Mouse (Mus musculus): ENCODE results near the gene Cyb5r4. TPM values are rescaled to one million over a fixed set of nuclear protein-coding genes. Genes with fewer than 3 reads are reported as not detected.
"Not testable (repeated sequence)": the region's sequence is repeated elsewhere in the genome, so short reads cannot be mapped to it uniquely, and the experiment has no call there.

Cyb5r4 gene
- polyA plus RNA-seq, 1 experiment from 2014 or later = 38.6 TPM

DNA sequence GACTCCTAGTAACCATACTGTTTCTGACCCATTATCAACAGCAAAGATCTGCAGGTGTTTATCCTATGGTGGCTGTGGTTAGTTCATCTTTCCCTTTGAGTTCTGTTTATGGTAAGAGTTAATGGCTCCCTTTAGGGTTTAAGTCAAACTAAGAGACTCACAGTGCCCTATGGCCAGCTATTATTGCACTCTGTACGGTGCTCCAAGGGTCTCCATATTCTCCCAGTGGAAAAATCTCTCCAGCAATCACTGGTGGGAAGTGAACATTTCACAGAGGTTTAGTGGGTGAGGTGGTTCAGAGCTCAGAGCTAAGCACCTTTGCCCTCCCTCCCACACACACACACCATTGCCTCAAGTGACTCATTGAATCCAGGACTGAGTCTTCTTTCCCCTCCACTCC lies 94.2 kb downstream of the Cyb5r4 start:
- Histone ChIP-seq H3K4me3 (ENCODE audit: low read depth, low read length) (no peak overlapping the region), H3K4me2 (replicated peaks; ENCODE audit: low read depth) (no peak overlapping the region), H3K36me3 (ENCODE audit: control insufficient read depth, insufficient read depth, low read length) (no peaks in the 10 kb centered on the region), H3K27me3 (ENCODE audit: control insufficient read depth, insufficient read depth, low read length) (no peaks in the 10 kb centered on the region), H3K9ac (ENCODE audit: low read length) (no peak overlapping the region), H3K4me1 (replicated peaks; ENCODE audit: control insufficient read depth, insufficient read depth) (no peaks in the 10 kb centered on the region), H3K9me3 (ENCODE audit: control insufficient read depth, low read length) (no peaks in the 10 kb centered on the region), H3K27ac (replicated peaks) (no peak overlapping the region)
- TF ChIP-seq EP300 (optimal IDR thresholded peaks at IDR 0.05) (no peak), CTCF (IDR thresholded peaks at IDR 0.05; ENCODE audit: low read depth) (no peak)
- WGBS = 65% methylated on average over 1 of the region's 1 CpGs
- DNase-seq (ENCODE audit: low spot score) (no peak), ATAC-seq (ENCODE audit: low FRiP score, low TSS enrichment) (no peak)

- Histone ChIP-seq H3K9me3 (ENCODE audit: control insufficient read depth, low read length) (no peaks in the 10 kb centered on the region), H3K4me1 (replicated peaks; ENCODE audit: control insufficient read depth, insufficient read depth) (no peaks in the 10 kb centered on the region), H3K9ac (ENCODE audit: low read length) (no peak overlapping the region), H3K27me3 (ENCODE audit: control insufficient read depth, insufficient read depth, low read length) (no peaks in the 10 kb centered on the region), H3K27ac (replicated peaks) (no peak overlapping the region), H3K4me3 (ENCODE audit: low read depth, low read length) (no peak overlapping the region), H3K4me2 (replicated peaks; ENCODE audit: low read depth) (no peak overlapping the region), H3K36me3 (ENCODE audit: control insufficient read depth, insufficient read depth, low read length) (no peaks in the 10 kb centered on the region)
- ATAC-seq (ENCODE audit: low FRiP score, low TSS enrichment) (no peak), DNase-seq (ENCODE audit: low spot score) (no peak)
- 59% methylated on average over 3 of the region's 3 CpGs for WGBS
- TF ChIP-seq CTCF (IDR thresholded peaks at IDR 0.05; ENCODE audit: low read depth) = no peak
- TF ChIP-seq EP300 (optimal IDR thresholded peaks at IDR 0.05) = no peak
Measured at GRCm38 (mm10) chr9:87118996-87119395, 97.2 kb downstream of the Cyb5r4 start.

DNA sequence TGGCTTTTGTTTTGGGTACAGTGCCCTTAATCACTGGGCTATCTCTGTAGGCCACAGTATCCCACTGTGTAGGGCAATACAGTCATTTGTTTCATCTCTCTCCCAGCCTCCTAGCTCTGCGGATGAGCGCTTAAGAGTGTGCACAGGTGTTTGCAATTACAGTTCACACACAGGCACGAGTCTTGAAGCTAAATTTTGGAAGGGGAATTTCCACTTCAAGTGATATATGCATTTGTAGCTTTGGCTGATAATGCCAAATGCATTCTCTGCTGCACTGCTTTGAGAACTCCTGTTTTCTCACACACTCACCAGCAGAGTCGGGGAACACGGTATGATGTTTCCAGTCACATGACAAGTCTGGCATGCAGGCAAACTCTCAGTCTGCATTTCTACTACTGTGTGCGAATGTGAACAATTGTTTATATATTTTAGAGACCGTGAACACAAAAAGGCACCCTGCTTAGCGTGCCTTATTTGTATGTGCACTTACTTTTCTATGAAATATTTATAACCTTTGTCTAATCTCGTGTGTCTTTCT lies 100.2 kb downstream of the Cyb5r4 start:
- WGBS = 50% methylated on average over 9 of the region's 9 CpGs
- Histone ChIP-seq H3K4me2 (replicated peaks; ENCODE audit: low read depth) (no peak overlapping the region), H3K4me1 (replicated peaks; ENCODE audit: control insufficient read depth, insufficient read depth) (no peaks in the 10 kb centered on the region), H3K36me3 (ENCODE audit: control insufficient read depth, insufficient read depth, low read length) (no peaks in the 10 kb centered on the region), H3K9ac (ENCODE audit: low read length) (no peak overlapping the region), H3K9me3 (ENCODE audit: control insufficient read depth, low read length) (no peaks in the 10 kb centered on the region), H3K27me3 (ENCODE audit: control insufficient read depth, insufficient read depth, low read length) (no peaks in the 10 kb centered on the region), H3K27ac (replicated peaks) (no peak overlapping the region), H3K4me3 (ENCODE audit: low read depth, low read length) (no peak overlapping the region)
- ATAC-seq (ENCODE audit: low FRiP score, low TSS enrichment) (no peak), DNase-seq (ENCODE audit: low spot score) (no peak)
- no peak for TF ChIP-seq CTCF (IDR thresholded peaks at IDR 0.05; ENCODE audit: low read depth)
- TF ChIP-seq EP300 (optimal IDR thresholded peaks at IDR 0.05) = no peak

DNA sequence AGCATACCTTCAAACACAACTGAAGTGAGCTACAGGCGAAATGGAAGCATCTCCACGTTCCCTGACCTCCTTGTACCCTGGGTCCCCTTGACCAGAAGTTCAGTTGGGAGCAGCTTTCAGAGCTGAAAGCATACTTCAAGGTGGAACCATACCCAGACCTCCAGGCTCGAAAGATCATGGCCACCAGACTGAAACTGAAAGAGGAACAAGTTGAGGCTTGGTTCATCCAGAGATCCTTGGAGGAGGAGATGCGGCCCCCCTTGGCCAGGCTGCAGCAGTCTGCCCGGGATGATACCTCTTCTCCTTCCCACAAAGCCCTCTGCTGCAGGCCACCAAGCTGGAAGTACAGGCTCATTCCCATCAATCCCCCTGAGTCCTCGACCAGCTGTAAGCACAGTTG lies 105.2 kb downstream of the Cyb5r4 start:
- H3K9me3 ChIP-seq (ENCODE audit: control insufficient read depth, low read length); H3K27ac ChIP-seq (replicated peaks); ATAC-seq (ENCODE audit: low FRiP score, low TSS enrichment); H3K4me1 ChIP-seq (replicated peaks; ENCODE audit: control insufficient read depth, insufficient read depth); H3K9ac ChIP-seq (ENCODE audit: low read length); DNase-seq (ENCODE audit: low spot score); H3K36me3 ChIP-seq (ENCODE audit: control insufficient read depth, insufficient read depth, low read length); H3K4me3 ChIP-seq (ENCODE audit: low read depth, low read length); H3K4me2 ChIP-seq (replicated peaks; ENCODE audit: low read depth); H3K27me3 ChIP-seq (ENCODE audit: control insufficient read depth, insufficient read depth, low read length): not testable (repeated sequence)
- WGBS = 80% methylated on average over 6 of the region's 6 CpGs

Other genes with a start within 250 kb of the Cyb5r4 start
- gene Snap91, start 141.4 kb upstream of the Cyb5r4 start, polyA plus RNA-seq (2015; fragmentation: Nextera tagmentation; extraction: Ambion mirVana) = 2.4 and 3.0 TPM in 2 replicates
- gene Ripply2, start 6.5 kb upstream of the Cyb5r4 start, polyA plus RNA-seq (2015; fragmentation: Nextera tagmentation; extraction: Ambion mirVana) = 0.27 and 0.38 TPM in 2 replicates
- 0.18 and 0.34 TPM in 2 replicates for gene Mrap2, start 122.3 kb downstream of the Cyb5r4 start, polyA plus RNA-seq (2015; fragmentation: Nextera tagmentation; extraction: Ambion mirVana)
- gene Cep162, start 233.5 kb downstream of the Cyb5r4 start, polyA plus RNA-seq (2015; fragmentation: Nextera tagmentation; extraction: Ambion mirVana) = 1.6 and 1.8 TPM in 2 replicates